Mouse (Mus musculus): ENCODE data around the gene Pcp4l1. TPM values are rescaled to one million over a fixed set of nuclear protein-coding genes. Genes with fewer than 3 reads are reported as not detected.

Pcp4l1 gene
- polyA plus RNA-seq, 1 experiment, result 520 TPM

GRCm38 (mm10) chr1:171222238-171223155 is 26.4 kb upstream of the Pcp4l1 start, which contains the start of gene Tomm40l:
Tomm40l (minus strand) TSS chr1:171222514.
- DNase-seq (ENCODE audit: extremely low spot score in 1 of 2, low spot score in 1 of 2), result peak; percentile 97 to 99

- peak in 1 of 2 experiments; percentile 25 for DNase-seq (ENCODE audit: extremely low spot score in 1 of 2, low spot score in 1 of 2)
Measured at GRCm38 (mm10) chr1:171221281-171222193, 25.5 kb upstream of the Pcp4l1 start.

- DNase-seq (ENCODE audit: extremely low spot score in 1 of 2, low spot score in 1 of 2), result peak; percentile 82 to 95
Measured at GRCm38 (mm10) chr1:171220871-171221270, 24.8 kb upstream of the Pcp4l1 start.

GRCm38 (mm10) chr1:171216241-171216955 is 20.3 kb upstream of the Pcp4l1 start:
- no peak for DNase-seq (ENCODE audit: extremely low spot score in 1 of 2, low spot score in 1 of 2)

GRCm38 (mm10) chr1:171213801-171214496 is 17.9 kb upstream of the Pcp4l1 start, which contains the start of gene Nr1i3:
Nr1i3 (plus strand) TSS chr1:171213970.
- DNase-seq (ENCODE audit: extremely low spot score in 1 of 2, low spot score in 1 of 2), result no peak

- no peak for DNase-seq (ENCODE audit: extremely low spot score in 1 of 2, low spot score in 1 of 2)
Measured at GRCm38 (mm10) chr1:171212854-171213253, 16.8 kb upstream of the Pcp4l1 start.

- DNase-seq (ENCODE audit: extremely low spot score in 1 of 2, low spot score in 1 of 2), result no peak
Measured at GRCm38 (mm10) chr1:171209409-171209808, 13.3 kb upstream of the Pcp4l1 start.

GRCm38 (mm10) chr1:171205704-171206493 is 9.8 kb upstream of the Pcp4l1 start:
- no peak for DNase-seq (ENCODE audit: extremely low spot score in 1 of 2, low spot score in 1 of 2)

GRCm38 (mm10) chr1:171204249-171204644 is 8.2 kb upstream of the Pcp4l1 start:
- DNase-seq (ENCODE audit: extremely low spot score in 1 of 2, low spot score in 1 of 2), result no peak

GRCm38 (mm10) chr1:171203471-171204248 is 7.6 kb upstream of the Pcp4l1 start:
- no peak for DNase-seq (ENCODE audit: extremely low spot score in 1 of 2, low spot score in 1 of 2)

GRCm38 (mm10) chr1:171200769-171201168 is 4.7 kb upstream of the Pcp4l1 start:
- DNase-seq (ENCODE audit: extremely low spot score in 1 of 2, low spot score in 1 of 2), result no peak

- no peak for DNase-seq (ENCODE audit: extremely low spot score in 1 of 2, low spot score in 1 of 2)
Measured at GRCm38 (mm10) chr1:171199532-171199931, 3.5 kb upstream of the Pcp4l1 start.

GRCm38 (mm10) chr1:171195046-171195822 is 834 bp downstream of the Pcp4l1 start:
- DNase-seq (ENCODE audit: extremely low spot score in 1 of 2, low spot score in 1 of 2), result no peak

GRCm38 (mm10) chr1:171193911-171194830 is 1.9 kb downstream of the Pcp4l1 start:
- no peak for DNase-seq (ENCODE audit: extremely low spot score in 1 of 2, low spot score in 1 of 2)

- no peak for DNase-seq (ENCODE audit: extremely low spot score in 1 of 2, low spot score in 1 of 2)
Measured at GRCm38 (mm10) chr1:171193093-171193840, 2.8 kb downstream of the Pcp4l1 start.

GRCm38 (mm10) chr1:171192283-171192682 is 3.8 kb downstream of the Pcp4l1 start:
- DNase-seq (ENCODE audit: extremely low spot score in 1 of 2, low spot score in 1 of 2), result peak in 1 of 2 experiments; percentile 39
